Mouse (Mus musculus): Measurements from ENCODE around the gene Aifm2.

DNA sequence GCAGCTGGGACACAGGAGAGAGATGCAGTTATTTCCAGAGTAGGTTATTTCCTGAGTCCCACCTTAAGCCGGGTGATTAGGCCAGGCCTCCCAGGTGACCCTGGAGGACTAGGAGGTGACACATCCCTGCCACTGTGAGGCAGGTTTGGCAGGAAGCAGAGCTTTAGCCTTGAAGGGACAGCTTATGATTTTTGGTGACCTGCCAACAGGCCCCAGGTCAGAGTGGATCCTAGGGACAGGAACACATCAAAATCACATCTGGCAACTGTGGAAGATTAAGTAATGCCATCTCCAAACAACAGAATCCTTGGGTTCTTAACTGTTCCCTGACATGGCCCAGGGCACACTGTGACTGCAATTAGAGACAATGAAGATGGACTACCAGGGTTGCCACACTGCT lies 26.2 kb downstream of the Aifm2 start:
- TF ChIP-seq CTCF (IDR thresholded peaks at IDR 0.05; ENCODE audit: low read depth, low read length): no peak
- TF ChIP-seq GATA1 (IDR thresholded peaks at IDR 0.05; ENCODE audit: borderline replicate concordance, low read length): no peak
- no peak for TF ChIP-seq POLR2AphosphoS5 (IDR thresholded peaks at IDR 0.05; ENCODE audit: insufficient replicate concordance, low read depth, low read length)

All from G1E (cell line).